Mouse (Mus musculus): ENCODE data around the gene Ccnjl. TPM values are rescaled to one million over a fixed set of nuclear protein-coding genes. Genes with fewer than 3 reads are reported as not detected.

Ccnjl gene
- polyA plus RNA-seq, 1 experiment from 2014 or later = 32.9 TPM

DNA sequence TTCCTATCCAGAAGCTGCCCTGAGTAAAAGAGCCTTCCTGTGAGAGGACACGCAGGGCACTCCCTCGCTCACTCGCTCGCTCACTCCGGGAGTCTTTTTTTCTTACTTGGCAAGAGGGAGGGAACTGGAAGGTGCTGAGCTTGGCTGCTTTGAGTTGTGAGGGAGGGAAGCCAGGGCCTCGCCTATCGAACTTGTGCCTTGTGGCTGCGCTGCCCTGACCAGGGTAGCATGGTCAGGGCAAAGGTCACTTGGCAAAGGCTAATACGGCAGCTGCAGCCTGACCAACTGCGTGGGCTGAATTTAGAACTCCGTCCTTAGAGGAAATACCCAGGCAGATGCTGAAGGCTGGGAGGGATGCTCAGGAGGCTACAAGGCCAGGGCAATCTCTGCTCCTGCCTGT lies 21.1 kb downstream of the Ccnjl start:
- ATAC-seq (ENCODE audit: insufficient read depth) (0 out of 2 replicates have a peak, but pooled peaks have one; percentile 14), DNase-seq (peak; percentile 45)
- 30% methylated on average over 11 of the region's 11 CpGs for WGBS
- Histone ChIP-seq H3K4me3 (ENCODE audit: low read depth, low read length) (no peak overlapping the region), H3K27ac (ENCODE audit: low read depth) (peak overlapping the region; percentile 92), H3K4me2 (no peak overlapping the region; the same call in 1 of the 2 replicates), H3K36me3 (ENCODE audit: insufficient read depth) (peaks cover 9% of the 10 kb centered on the region; the same call in 1 of the 2 replicates), H3K4me1 (ENCODE audit: insufficient read depth) (peaks cover 31% of the 10 kb centered on the region), H3K9me3 (ENCODE audit: low read depth, low read length) (no peaks in the 10 kb centered on the region), H3K9ac (no peak overlapping the region; the same call in 1 of the 2 replicates), H3K27me3 (ENCODE audit: insufficient read depth, low read length) (no peaks in the 10 kb centered on the region)
- no peak for TF ChIP-seq CTCF (IDR thresholded peaks at IDR 0.05; ENCODE audit: low read depth)

DNA sequence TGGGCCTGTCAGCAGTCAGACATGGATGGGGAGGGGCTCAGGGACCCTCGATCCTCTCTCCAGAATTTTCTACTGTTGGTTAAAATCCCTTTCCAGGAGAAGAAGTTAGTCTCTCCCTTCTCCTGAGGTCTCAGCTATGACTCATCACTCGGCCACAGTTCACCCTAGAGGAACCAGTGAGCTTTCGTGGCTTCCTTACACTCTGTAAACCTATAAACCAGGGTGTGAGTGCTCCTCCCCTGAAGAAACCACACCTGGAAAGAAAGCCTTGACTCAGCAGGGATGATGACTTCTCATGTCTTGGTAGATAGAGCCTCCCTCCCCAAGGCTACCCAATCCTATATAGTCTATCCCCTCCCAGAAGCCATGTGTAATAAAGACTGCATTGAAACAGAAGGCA lies 23.2 kb downstream of the Ccnjl start:
- DNase-seq = no peak
- no peak for ATAC-seq (ENCODE audit: insufficient read depth)
- Histone ChIP-seq H3K9ac (no peak overlapping the region), H3K4me1 (ENCODE audit: insufficient read depth) (peaks cover 27% of the 10 kb centered on the region), H3K9me3 (ENCODE audit: low read depth, low read length) (no peaks in the 10 kb centered on the region), H3K36me3 (ENCODE audit: insufficient read depth) (peaks cover 13% of the 10 kb centered on the region; the same call in 1 of the 2 replicates), H3K4me2 (no peak overlapping the region), H3K27me3 (ENCODE audit: insufficient read depth, low read length) (no peaks in the 10 kb centered on the region), H3K27ac (ENCODE audit: low read depth) (no peak overlapping the region), H3K4me3 (ENCODE audit: low read depth, low read length) (no peak overlapping the region)
- TF ChIP-seq CTCF (IDR thresholded peaks at IDR 0.05; ENCODE audit: low read depth) = no peak
- WGBS = 81% methylated on average over 3 of the region's 3 CpGs

DNA sequence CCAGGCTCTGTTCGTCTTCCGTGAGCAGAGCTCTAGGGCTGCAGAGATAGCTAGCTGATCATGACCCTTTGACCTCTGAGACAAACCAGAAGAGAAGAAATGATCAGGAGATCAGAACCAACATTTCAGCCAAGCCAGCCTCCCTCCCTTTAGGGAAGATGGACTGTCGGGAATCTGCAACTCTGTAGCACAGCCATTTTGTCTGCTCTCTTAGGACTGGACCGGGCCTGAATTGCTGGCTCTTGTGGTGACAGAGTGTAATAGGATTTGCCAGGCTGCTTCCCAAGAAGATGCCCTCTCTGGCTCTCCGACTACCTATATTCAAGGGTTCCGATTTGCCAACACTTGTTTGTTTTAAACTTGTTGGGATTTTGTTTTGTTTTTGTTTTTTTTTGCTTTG lies 24.1 kb downstream of the Ccnjl start:
- peak; percentile 18 for DNase-seq
- Histone ChIP-seq H3K36me3 (ENCODE audit: insufficient read depth) (peaks cover 22% of the 10 kb centered on the region), H3K27me3 (ENCODE audit: insufficient read depth, low read length) (no peaks in the 10 kb centered on the region), H3K4me3 (ENCODE audit: low read depth, low read length) (no peak overlapping the region), H3K4me2 (no peak overlapping the region), H3K4me1 (ENCODE audit: insufficient read depth) (peaks cover 27% of the 10 kb centered on the region), H3K9ac (no peak overlapping the region), H3K9me3 (ENCODE audit: low read depth, low read length) (no peaks in the 10 kb centered on the region), H3K27ac (ENCODE audit: low read depth) (no peak overlapping the region)
- no peak for TF ChIP-seq CTCF (IDR thresholded peaks at IDR 0.05; ENCODE audit: low read depth)
- WGBS = 84% methylated on average over 6 of the region's 6 CpGs
- ATAC-seq (ENCODE audit: insufficient read depth) = no peak

DNA sequence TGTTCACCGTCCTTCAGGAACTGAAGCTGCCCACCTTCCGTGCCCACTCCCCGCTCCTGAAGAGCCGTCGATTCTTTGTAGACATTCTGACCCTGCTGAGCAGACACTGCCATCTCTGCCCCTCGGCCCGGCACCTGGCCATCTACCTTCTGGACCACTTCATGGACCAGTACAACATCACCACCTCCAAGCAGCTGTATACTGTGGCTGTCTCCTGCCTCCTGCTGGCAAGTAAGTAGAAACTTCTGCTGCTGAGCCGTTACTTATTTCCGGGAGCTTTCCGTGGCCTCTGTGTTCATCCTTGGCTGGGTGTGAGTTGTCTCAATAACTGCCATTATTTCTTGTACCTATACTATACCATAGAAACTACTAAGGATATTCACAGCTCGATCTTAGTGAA lies 28.0 kb downstream of the Ccnjl start:
- no peaks in the 10 kb centered on the region for H3K27me3 ChIP-seq (ENCODE audit: insufficient read depth, low read length)
- peak; percentile 26; the same call in 1 of the 2 replicates for TF ChIP-seq CTCF (IDR thresholded peaks at IDR 0.05; ENCODE audit: low read depth)
- H3K36me3 ChIP-seq (ENCODE audit: insufficient read depth) = peaks cover 55% of the 10 kb centered on the region
- peak; percentile 21 for DNase-seq
- 82% methylated on average over 11 of the region's 11 CpGs for WGBS
- H3K4me3 ChIP-seq (ENCODE audit: low read depth, low read length) = no peak overlapping the region
- no peak overlapping the region for H3K27ac ChIP-seq (ENCODE audit: low read depth)
- no peak overlapping the region for H3K4me2 ChIP-seq
- no peaks in the 10 kb centered on the region for H3K4me1 ChIP-seq (ENCODE audit: insufficient read depth)
- ATAC-seq (ENCODE audit: insufficient read depth) = no peak
- no peak overlapping the region for H3K9ac ChIP-seq
- H3K9me3 ChIP-seq (ENCODE audit: low read depth, low read length) = no peaks in the 10 kb centered on the region

DNA sequence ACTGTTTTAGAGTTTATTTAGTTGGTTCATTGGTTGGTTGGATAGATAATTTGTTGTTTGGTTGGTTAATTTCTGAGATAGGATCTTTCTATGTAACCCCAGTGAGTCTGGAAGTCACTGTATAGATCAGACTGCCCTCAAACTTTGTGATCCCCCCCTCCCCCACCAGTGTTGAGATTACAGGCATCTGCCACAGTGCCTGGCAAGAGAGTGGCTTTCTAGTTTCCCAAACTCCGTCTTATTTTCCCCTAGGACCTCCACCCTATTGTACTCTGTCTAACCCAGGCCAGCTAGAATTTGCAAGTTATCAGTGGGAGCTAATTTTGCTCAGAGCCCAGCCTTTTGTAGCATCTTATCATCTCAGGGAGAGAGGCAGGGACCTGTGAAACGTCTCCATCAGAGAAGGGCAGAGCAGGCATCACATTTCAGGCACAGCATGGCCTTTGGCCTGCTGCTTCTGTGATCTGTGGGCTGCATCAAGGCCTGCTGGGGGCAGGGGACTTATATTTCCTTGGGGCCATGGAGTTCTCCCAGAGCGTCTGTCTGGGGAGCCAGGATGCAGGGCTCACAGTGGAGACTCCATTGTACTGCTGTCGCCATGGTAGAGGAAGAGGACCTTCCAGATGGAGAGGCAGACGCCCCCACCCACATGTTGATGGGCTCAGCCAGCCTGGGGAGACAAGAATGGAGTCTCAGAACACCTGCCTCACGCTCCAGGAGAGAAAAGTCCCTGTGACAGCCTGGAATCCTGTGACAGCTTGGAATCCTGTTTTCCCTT lies 31.1 kb downstream of the Ccnjl start:
- Histone ChIP-seq H3K9me3 (ENCODE audit: low read depth, low read length) (no peaks in the 10 kb centered on the region), H3K27me3 (ENCODE audit: insufficient read depth, low read length) (no peaks in the 10 kb centered on the region), H3K4me3 (ENCODE audit: low read depth, low read length) (no peak overlapping the region), H3K27ac (ENCODE audit: low read depth) (peak overlapping the region; percentile 15; the same call in 1 of the 2 replicates), H3K36me3 (ENCODE audit: insufficient read depth) (peaks cover 53% of the 10 kb centered on the region), H3K4me1 (ENCODE audit: insufficient read depth) (no peaks in the 10 kb centered on the region), H3K9ac (no peak overlapping the region), H3K4me2 (no peak overlapping the region)
- 30% methylated on average over 6 of the region's 6 CpGs for WGBS
- DNase-seq = no peak
- no peak for ATAC-seq (ENCODE audit: insufficient read depth)
- TF ChIP-seq CTCF (IDR thresholded peaks at IDR 0.05; ENCODE audit: low read depth) = no peak

DNA sequence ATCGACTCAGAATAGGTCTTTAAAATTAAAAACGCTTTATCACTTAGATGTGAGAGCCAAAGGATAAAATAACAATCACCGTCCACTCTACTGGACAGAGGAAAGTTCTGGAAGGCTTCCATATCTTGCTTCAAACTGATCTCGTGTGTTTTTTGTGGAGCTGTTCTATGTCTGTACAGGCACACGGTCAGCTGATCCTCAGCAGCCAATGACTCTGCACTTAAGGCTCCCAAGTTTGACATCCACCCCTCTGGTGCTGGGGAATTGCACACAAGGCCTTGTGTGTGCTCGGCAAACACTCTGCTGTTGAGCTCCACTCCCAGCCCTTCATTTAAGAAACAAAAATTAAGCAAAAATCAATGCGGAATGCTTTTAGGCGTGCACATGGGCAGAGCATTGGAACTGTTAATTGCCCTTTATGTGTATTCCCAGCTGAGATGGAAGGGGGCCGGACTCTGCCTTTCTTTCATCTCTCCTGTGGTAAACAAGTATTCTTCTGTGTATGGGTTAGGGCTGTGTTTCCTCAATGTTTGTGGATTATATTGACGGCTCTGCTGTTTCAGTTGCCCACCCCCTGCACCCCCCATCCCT lies 35.2 kb downstream of the Ccnjl start:
- WGBS = 56% methylated on average over 10 of the region's 10 CpGs
- H3K4me1 ChIP-seq (ENCODE audit: insufficient read depth) = no peaks in the 10 kb centered on the region; the same call in 1 of the 2 replicates
- ATAC-seq (ENCODE audit: insufficient read depth) (peak; percentile 44; the same call in 1 of the 2 replicates), DNase-seq (peak; percentile 32)
- no peak overlapping the region for H3K4me3 ChIP-seq (ENCODE audit: low read depth, low read length)
- no peaks in the 10 kb centered on the region for H3K27me3 ChIP-seq (ENCODE audit: insufficient read depth, low read length)
- no peak for TF ChIP-seq CTCF (IDR thresholded peaks at IDR 0.05; ENCODE audit: low read depth)
- peaks cover 29% of the 10 kb centered on the region for H3K36me3 ChIP-seq (ENCODE audit: insufficient read depth)
- no peaks in the 10 kb centered on the region for H3K9me3 ChIP-seq (ENCODE audit: low read depth, low read length)
- H3K9ac ChIP-seq = no peak overlapping the region
- no peak overlapping the region for H3K4me2 ChIP-seq
- peak overlapping the region; percentile 0; the same call in 1 of the 2 replicates for H3K27ac ChIP-seq (ENCODE audit: low read depth)

DNA sequence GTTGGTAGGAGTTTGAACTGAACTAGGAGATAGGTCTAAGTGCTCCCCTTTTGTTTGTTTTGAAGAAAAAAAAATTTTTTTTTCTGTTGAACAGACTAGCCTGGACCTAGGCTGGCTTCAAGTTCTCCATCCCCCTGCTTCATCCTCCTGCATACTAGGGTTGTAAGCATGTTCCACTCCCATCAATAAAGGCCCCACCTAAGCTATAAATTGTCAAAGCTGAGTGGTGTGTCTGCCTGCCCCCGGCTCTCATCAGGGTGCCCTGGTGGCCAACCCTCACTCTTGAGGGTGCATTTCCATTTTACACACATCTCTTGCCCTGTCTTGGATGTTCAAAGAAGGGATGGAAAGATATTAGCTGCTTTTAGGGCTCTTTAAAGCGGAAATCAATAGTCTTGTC lies 36.8 kb downstream of the Ccnjl start:
- no peak overlapping the region for H3K9ac ChIP-seq
- no peak for ATAC-seq (ENCODE audit: insufficient read depth)
- 40% methylated on average over 2 of the region's 2 CpGs for WGBS
- no peak overlapping the region for H3K4me2 ChIP-seq
- H3K27ac ChIP-seq (ENCODE audit: low read depth) = no peak overlapping the region
- H3K4me3 ChIP-seq (ENCODE audit: low read depth, low read length) = no peak overlapping the region
- H3K9me3 ChIP-seq (ENCODE audit: low read depth, low read length) = no peaks in the 10 kb centered on the region
- no peaks in the 10 kb centered on the region; the same call in 1 of the 2 replicates for H3K4me1 ChIP-seq (ENCODE audit: insufficient read depth)
- peaks cover 17% of the 10 kb centered on the region for H3K36me3 ChIP-seq (ENCODE audit: insufficient read depth)
- H3K27me3 ChIP-seq (ENCODE audit: insufficient read depth, low read length) = no peaks in the 10 kb centered on the region
- no peak for DNase-seq
- TF ChIP-seq CTCF (IDR thresholded peaks at IDR 0.05; ENCODE audit: low read depth) = no peak

All from lung, embryonic 14.5 days (tissue).